Mouse (Mus musculus) kidney, adult 2 months (tissue): ENCODE results near the gene Dnaic2.

Source experiments
- CTCF ChIP-seq: fragments of 200-500 bp; conservative IDR thresholded peaks from 2 replicates; pipeline ENCODE4 v1.5.1; 2011; ENCODE audit warnings: low read depth, mild to moderate bottlenecking, control low read depth, low read length, moderate library complexity, mixed read lengths; ENCODE audit not compliant: insufficient read depth, insufficient read length
- POLR2A ChIP-seq: fragments of 200-500 bp; IDR thresholded peaks from one replicate; pipeline ENCODE4 v1.6.1; 2011; ENCODE audit warnings: low read depth, low read length, control low read depth

GRCm38 (mm10) chr11:114684627-114685373 is 42.4 kb upstream of the Dnaic2 start:
- TF ChIP-seq CTCF (no peak), POLR2A (no peak)
